Mouse (Mus musculus) cerebellum, adult 2 months (tissue): Measurements from ENCODE around the gene Dffb. TPM values are rescaled to one million over a fixed set of nuclear protein-coding genes. Genes with fewer than 3 reads are reported as not detected.

ENCODE experiments used
- DNase-seq, 2 experiments: peaks; one replicate each; pipeline ENCODE4 v3.0.0; 2021
- H3K27ac ChIP-seq: fragments of 200-500 bp; 2 replicates; pipeline ENCODE4 v1.5.1; 2012; ENCODE audit warnings: low read length, control low read depth, inconsistent platforms; ENCODE audit not compliant: insufficient read depth
- H3K27me3 ChIP-seq: fragments of 200-500 bp; 2 replicates; pipeline ENCODE4 v1.6.1; 2012; ENCODE audit warnings: inconsistent platforms, mild to moderate bottlenecking, low read length, moderate library complexity; ENCODE audit not compliant: control insufficient read depth, insufficient read depth
- H3K4me1 ChIP-seq: fragments of 200-500 bp; 2 replicates; pipeline ENCODE4 v1.6.1; 2011; ENCODE audit warnings: low read length; ENCODE audit not compliant: control insufficient read depth, insufficient read depth
- H3K4me3 ChIP-seq: fragments of 200-500 bp; replicated peaks from 2 replicates; pipeline ENCODE3; 2011; ENCODE audit warnings: mild to moderate bottlenecking, low read depth, low read length, control low read depth; ENCODE audit not compliant: insufficient read depth
- CTCF ChIP-seq: fragments of 200-500 bp; IDR thresholded peaks from 2 replicates; pipeline ENCODE4 v1.5.1; 2011; ENCODE audit warnings: low read depth, mild to moderate bottlenecking, control low read depth, low read length, moderate library complexity, borderline replicate concordance; ENCODE audit not compliant: insufficient read depth
- POLR2A ChIP-seq: fragments of 200-500 bp; IDR thresholded peaks from 2 replicates; pipeline ENCODE4 v1.6.1; 2011; ENCODE audit warnings: low read length, control low read depth, borderline replicate concordance; ENCODE audit not compliant: insufficient read depth
- WGBS: fragments of 180-500 bp; shearing (Covaris S2); methylation state at CpG from one replicate; pipeline ENCODE4 v1.1.7; 2018; 5-methylcytosine and 5-hydroxymethylcytosine counted together
- polyA plus RNA-seq: library from polyadenylated mRNA; depleted of rRNA; stranded (reverse); fragments of >200 nt; gene quantifications from 2 replicates; pipeline ENCODE4 v1.2.3, GENCODE M21; 2012

The Dffb gene
- polyA plus RNA-seq, 1 experiment = 21.6 TPM

- Histone ChIP-seq H3K4me1 (peaks cover 24% of the 10 kb centered on the region), H3K27me3 (no peaks in the 10 kb centered on the region), H3K4me3 (peak overlapping the region; percentile 60), H3K27ac (no peak overlapping the region)
- under 1% methylated on average over 52 of the region's 55 CpGs for WGBS
- TF ChIP-seq CTCF = no peak
- TF ChIP-seq POLR2A = no peak
- DNase-seq = no peak
Measured at GRCm38 (mm10) chr4:154012132-154012882, 37.4 kb upstream of the Dffb start.

GRCm38 (mm10) chr4:154011646-154012089 lies 36.7 kb upstream of the Dffb start, which contains the start of gene Lrrc47:
Gene Lrrc47, plus strand, starts transcription at chr4:154011731.
- no peaks in the 10 kb centered on the region for H3K27me3 ChIP-seq
- H3K4me1 ChIP-seq = peaks cover 24% of the 10 kb centered on the region
- peak; percentile 88 to 91 for DNase-seq
- TF ChIP-seq CTCF (no peak), POLR2A (peak; percentile 76)
- WGBS = 2% methylated on average over 56 of the region's 59 CpGs
- peak within 1 kb of the TSS; percentile 5 for H3K27ac ChIP-seq
- H3K4me3 ChIP-seq = peak within 1 kb of the TSS; percentile 60

GRCm38 (mm10) chr4:154010907-154011645 lies 36.1 kb upstream of the Dffb start:
- H3K4me1 ChIP-seq = peaks cover 24% of the 10 kb centered on the region
- 26% methylated on average over 13 of the region's 13 CpGs for WGBS
- no peak for DNase-seq
- no peaks in the 10 kb centered on the region for H3K27me3 ChIP-seq
- TF ChIP-seq CTCF (no peak), POLR2A (no peak)
- peak overlapping the region; percentile 60 for H3K4me3 ChIP-seq
- peak overlapping the region; percentile 5 for H3K27ac ChIP-seq

DNA sequence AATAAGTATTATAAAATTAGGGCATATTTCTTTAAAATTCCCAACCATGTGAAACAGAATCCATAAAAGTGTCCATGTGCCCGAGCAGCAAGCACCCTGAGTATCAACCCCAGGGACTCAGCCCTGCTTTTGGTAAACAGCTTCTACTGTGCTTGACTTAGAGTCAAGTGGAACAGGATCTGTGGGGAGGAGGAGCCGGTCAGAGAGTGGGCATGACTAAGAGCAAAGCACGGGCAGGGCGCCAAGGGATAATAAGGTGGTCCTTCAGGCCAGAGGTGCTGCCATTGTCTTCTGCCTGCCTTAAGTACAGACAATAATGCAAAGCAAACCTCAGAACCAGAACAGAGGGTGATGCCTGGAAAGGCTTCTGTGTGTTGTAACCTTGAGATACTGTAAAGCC lies 32.8 kb upstream of the Dffb start:
- no peaks in the 10 kb centered on the region for H3K27me3 ChIP-seq
- 70% methylated on average over 4 of the region's 4 CpGs for WGBS
- no peak overlapping the region for H3K27ac ChIP-seq
- TF ChIP-seq CTCF = no peak
- TF ChIP-seq POLR2A = no peak
- no peak overlapping the region for H3K4me3 ChIP-seq
- peaks cover 1% of the 10 kb centered on the region for H3K4me1 ChIP-seq
- no peak for DNase-seq

DNA sequence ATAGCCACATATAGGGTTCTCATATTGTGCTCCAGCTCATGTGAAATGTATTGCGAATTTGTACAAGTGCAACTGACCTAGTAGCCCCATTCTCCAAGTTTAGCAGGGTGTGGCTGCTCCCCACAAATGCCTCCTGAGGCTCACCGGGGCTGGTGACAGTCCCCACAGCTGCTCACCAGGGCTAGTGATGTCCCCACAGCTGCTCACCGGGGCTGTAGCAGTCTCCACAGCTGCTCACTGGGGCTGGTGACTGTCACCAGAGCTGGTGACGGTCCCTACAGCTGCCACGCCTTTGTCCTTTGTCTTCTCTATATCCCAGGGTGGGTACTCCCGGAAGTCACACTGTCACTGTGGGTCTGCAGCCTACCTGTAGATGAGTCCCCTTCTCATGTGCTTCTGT lies 31.3 kb upstream of the Dffb start:
- Histone ChIP-seq H3K4me3 (no peak overlapping the region), H3K27ac (no peak overlapping the region), H3K4me1 (no peaks in the 10 kb centered on the region), H3K27me3 (no peaks in the 10 kb centered on the region)
- 89% methylated on average over 6 of the region's 6 CpGs for WGBS
- TF ChIP-seq POLR2A = no peak
- DNase-seq = no peak

- Histone ChIP-seq H3K4me3 (no peak overlapping the region), H3K27ac (no peak overlapping the region), H3K4me1 (no peaks in the 10 kb centered on the region), H3K27me3 (no peaks in the 10 kb centered on the region)
- 35% methylated on average over 5 of the region's 5 CpGs for WGBS
- TF ChIP-seq CTCF = no peak
- no peak for TF ChIP-seq POLR2A
- DNase-seq = no peak
Measured at GRCm38 (mm10) chr4:154005488-154005887, 30.6 kb upstream of the Dffb start.

- 95% methylated on average over 8 of the region's 8 CpGs for WGBS
- 0 out of 2 replicates have a peak, but pooled peaks cover 4% of the 10 kb centered on the region for H3K4me1 ChIP-seq
- no peak for DNase-seq
- H3K27me3 ChIP-seq = no peaks in the 10 kb centered on the region
- TF ChIP-seq POLR2A (no peak), CTCF (no peak)
- no peak overlapping the region for H3K4me3 ChIP-seq
- H3K27ac ChIP-seq = no peak overlapping the region
Measured at GRCm38 (mm10) chr4:153993505-153993904, 18.6 kb upstream of the Dffb start.
